Mouse (Mus musculus): ENCODE data around the gene Ripk3. TPM values are rescaled to one million over a fixed set of nuclear protein-coding genes. Genes with fewer than 3 reads are reported as not detected.

Gene Ripk3
- polyA plus RNA-seq, 1 experiment = 38.8 TPM

- DNase-seq (ENCODE audit: low read depth in 1 of 2, low spot score in 2 of 2) = no peak
- H3K4me1 ChIP-seq (ENCODE audit: control insufficient read depth, insufficient read depth, insufficient read length) = no peaks in the 10 kb centered on the region
- H3K36me3 ChIP-seq (ENCODE audit: control insufficient read depth, insufficient read depth, low read length) = peaks cover 11% of the 10 kb centered on the region
- WGBS = 51% methylated on average over 4 of the region's 4 CpGs
- H3K4me3 ChIP-seq (ENCODE audit: extremely low read depth, insufficient read depth, insufficient read length) = no peak overlapping the region
- peak overlapping the region; percentile 48 for H3K27ac ChIP-seq (ENCODE audit: insufficient read depth, low read length)
- no peaks in the 10 kb centered on the region for H3K27me3 ChIP-seq (ENCODE audit: control insufficient read depth, insufficient read depth, low read length)
- no peak for TF ChIP-seq POLR2A (IDR thresholded peaks at IDR 0.05; ENCODE audit: low read depth, low read length)
- no peak for TF ChIP-seq CTCF (IDR thresholded peaks at IDR 0.05; ENCODE audit: extremely low read depth, insufficient read depth, insufficient read length, insufficient replicate concordance)
Measured at GRCm38 (mm10) chr14:55735758-55736157, 52.9 kb downstream of the Ripk3 start.

GRCm38 (mm10) chr14:55735334-55735733 is 53.3 kb downstream of the Ripk3 start:
- Histone ChIP-seq H3K4me1 (ENCODE audit: control insufficient read depth, insufficient read depth, insufficient read length) (no peaks in the 10 kb centered on the region), H3K36me3 (ENCODE audit: control insufficient read depth, insufficient read depth, low read length) (peaks cover 10% of the 10 kb centered on the region), H3K27ac (ENCODE audit: insufficient read depth, low read length) (no peak overlapping the region), H3K27me3 (ENCODE audit: control insufficient read depth, insufficient read depth, low read length) (no peaks in the 10 kb centered on the region), H3K4me3 (ENCODE audit: extremely low read depth, insufficient read depth, insufficient read length) (no peak overlapping the region)
- DNase-seq (ENCODE audit: low read depth in 1 of 2, low spot score in 2 of 2) = no peak
- 83% methylated on average over 3 of the region's 3 CpGs for WGBS
- no peak for TF ChIP-seq POLR2A (IDR thresholded peaks at IDR 0.05; ENCODE audit: low read depth, low read length)
- no peak for TF ChIP-seq CTCF (IDR thresholded peaks at IDR 0.05; ENCODE audit: extremely low read depth, insufficient read depth, insufficient read length, insufficient replicate concordance)

Other genes starting within 250 kb of the Ripk3 start
- 47.9 and 53.3 TPM in 2 replicates for gene Pck2, start 248.6 kb downstream of the Ripk3 start, polyA plus RNA-seq (2012; rRNA removed)
- gene Dcaf11, start 228.9 kb downstream of the Ripk3 start, polyA plus RNA-seq (2012; rRNA removed) = 73.4 and 77.6 TPM in 2 replicates
- gene A730061H03Rik, start 228.5 kb downstream of the Ripk3 start, polyA plus RNA-seq (2012; rRNA removed) = 5.6 and 6.3 TPM in 2 replicates
- 1.4 and 1.5 TPM in 2 replicates for gene Fitm1, start 213.2 kb downstream of the Ripk3 start, polyA plus RNA-seq (2012; rRNA removed)
- 101 and 118 TPM in 2 replicates for gene Psme1, start 210.7 kb downstream of the Ripk3 start, polyA plus RNA-seq (2012; rRNA removed)
- 14.5 and 15.0 TPM in 2 replicates for gene Emc9, start 203.6 kb downstream of the Ripk3 start, polyA plus RNA-seq (2012; rRNA removed)
- 60.4 and 67.7 TPM in 2 replicates for gene Psme2, start 197.8 kb downstream of the Ripk3 start, polyA plus RNA-seq (2012; rRNA removed)
- 52.5 and 63.2 TPM in 2 replicates for gene Rnf31, start 197.2 kb downstream of the Ripk3 start, polyA plus RNA-seq (2012; rRNA removed)
- gene Irf9, start 185.3 kb downstream of the Ripk3 start, polyA plus RNA-seq (2012; rRNA removed) = 101 and 154 TPM in 2 replicates
- gene Rec8, start 170.8 kb downstream of the Ripk3 start, polyA plus RNA-seq (2012; rRNA removed) = 0.92 and 2.4 TPM in 2 replicates
- gene Ipo4, start 152.9 kb downstream of the Ripk3 start, polyA plus RNA-seq (2012; rRNA removed) = 56.7 and 62.4 TPM in 2 replicates
- gene Gm49378, start 151.0 kb downstream of the Ripk3 start, polyA plus RNA-seq (2012; rRNA removed) = 8.2 and 8.9 TPM in 2 replicates
- 44.6 and 45.1 TPM in 2 replicates for gene Tm9sf1, start 145.1 kb downstream of the Ripk3 start, polyA plus RNA-seq (2012; rRNA removed)
- 1.6 TPM in 2 replicates for gene Tssk4, start 138.7 kb downstream of the Ripk3 start, polyA plus RNA-seq (2012; rRNA removed)
- gene Mdp1, start 128.4 kb downstream of the Ripk3 start, polyA plus RNA-seq (2012; rRNA removed) = 19.7 and 19.9 TPM in 2 replicates
- gene Gmpr2, start 116.9 kb downstream of the Ripk3 start, polyA plus RNA-seq (2012; rRNA removed) = 11.6 and 15.9 TPM in 2 replicates
- gene Nedd8, start 116.7 kb downstream of the Ripk3 start, polyA plus RNA-seq (2012; rRNA removed) = 158 and 177 TPM in 2 replicates
- gene Tinf2, start 107.0 kb downstream of the Ripk3 start, polyA plus RNA-seq (2012; rRNA removed) = 19.0 and 20.8 TPM in 2 replicates
- gene Tgm1, start 74.9 kb downstream of the Ripk3 start, polyA plus RNA-seq (2012; rRNA removed) = 23.3 and 33.9 TPM in 2 replicates
- gene Rabggta, start 66.6 kb downstream of the Ripk3 start, polyA plus RNA-seq (2012; rRNA removed) = 47.3 and 62.6 TPM in 2 replicates
- gene Dhrs1, start 43.2 kb downstream of the Ripk3 start, polyA plus RNA-seq (2012; rRNA removed) = 62.7 and 86.6 TPM in 2 replicates
- gene Nop9, start 43.2 kb downstream of the Ripk3 start, polyA plus RNA-seq (2012; rRNA removed) = 15.1 and 17.2 TPM in 2 replicates
- 0.33 and 0.46 TPM in 2 replicates for gene Cideb, start 30.4 kb downstream of the Ripk3 start, polyA plus RNA-seq (2012; rRNA removed)
- 0.83 and 2.1 TPM in 2 replicates for gene Ltb4r2, start 27.4 kb downstream of the Ripk3 start, polyA plus RNA-seq (2012; rRNA removed)
- 4.2 and 6.6 TPM in 2 replicates for gene Ltb4r1, start 22.9 kb downstream of the Ripk3 start, polyA plus RNA-seq (2012; rRNA removed)
- 16.3 and 17.3 TPM in 2 replicates for gene Adcy4, start 4.8 kb downstream of the Ripk3 start, polyA plus RNA-seq (2012; rRNA removed)
- gene Nfatc4, start 34.3 kb upstream of the Ripk3 start, polyA plus RNA-seq (2012; rRNA removed) = 4.6 and 5.0 TPM in 2 replicates
- 2.5 and 3.0 TPM in 2 replicates for gene Nynrin, start 65.1 kb upstream of the Ripk3 start, polyA plus RNA-seq (2012; rRNA removed)
- gene Cbln3, start 95.5 kb upstream of the Ripk3 start, polyA plus RNA-seq (2012; rRNA removed) = 0.07 and 0.13 TPM in 2 replicates
- gene Khnyn, start 96.1 kb upstream of the Ripk3 start, polyA plus RNA-seq (2012; rRNA removed) = 30.3 and 31.6 TPM in 2 replicates
- 22.3 and 25.1 TPM in 2 replicates for gene Sdr39u1, start 111.4 kb upstream of the Ripk3 start, polyA plus RNA-seq (2012; rRNA removed)
- gene Cma1, start 155.8 kb upstream of the Ripk3 start, polyA plus RNA-seq (2012; rRNA removed) = 1.0 and 1.4 TPM in 2 replicates
- gene Cma2, start 162.1 kb upstream of the Ripk3 start, polyA plus RNA-seq (2012; rRNA removed) = not detected in 2 replicates
- gene Mcpt1, start 229.1 kb upstream of the Ripk3 start, polyA plus RNA-seq (2012; rRNA removed) = 0.18 and 0.26 TPM in 2 replicates
- not detected in 2 replicates for gene Mcpt9, start 241.6 kb upstream of the Ripk3 start, polyA plus RNA-seq (2012; rRNA removed)

Data from spleen, adult 2 months (tissue).